ENCODE assay signal across 7 mouse cellular contexts in the genomic region with DNA sequence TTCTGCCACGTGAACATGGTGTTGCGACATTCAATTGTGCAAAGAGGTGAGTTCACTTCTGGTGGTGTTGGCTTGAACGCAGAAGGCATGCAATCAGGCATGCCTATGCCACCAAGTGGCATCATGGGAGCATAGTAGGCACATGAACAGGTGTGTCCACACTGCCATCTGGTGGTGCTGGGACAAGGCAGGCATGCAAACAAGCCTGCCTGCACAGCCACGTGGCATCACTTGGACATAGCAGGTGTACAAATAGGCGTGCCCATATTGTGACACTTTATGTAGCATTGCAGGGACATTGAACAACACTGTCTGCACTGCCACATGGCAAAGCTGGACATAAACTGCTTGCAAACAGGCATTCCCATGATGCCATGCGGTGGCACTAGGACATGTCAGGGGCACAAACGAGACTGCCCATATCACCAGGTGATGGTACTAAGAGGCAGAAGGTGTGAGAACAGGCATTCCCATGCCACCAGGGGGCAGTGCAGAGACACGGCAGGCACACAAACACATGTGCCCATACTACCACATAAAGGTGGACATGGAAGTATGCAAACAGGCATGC. TPM values are rescaled to one million over a fixed set of nuclear protein-coding genes. Genes with fewer than 3 reads are reported as not detected.
DNase-seq lines count a peak whose midpoint lies in the region; ATAC-seq and TF ChIP-seq lines count a peak whose summit lies in the region.

No protein-coding gene starts in this region.

- no peak overlapping the region for H3K4me3 ChIP-seq in ES-E14 (ENCODE audit: insufficient read depth in 1 of 2, low read depth in 1 of 2, low read length in 2 of 2, poor library complexity in 1 of 2, severe bottlenecking in 1 of 2)
- no peak overlapping the region for H3K4me3 ChIP-seq in left cerebral cortex, adult 2 months

- intact Hi-C loops in left cerebral cortex, adult 2 months (cut with DNase I): no loop called here

- no peak overlapping the region for H3K9ac ChIP-seq in ES-E14 (ENCODE audit: insufficient read depth, low read depth, low read length, poor library complexity, severe bottlenecking)

- peak; percentile 65 for DNase-seq in ES-E14 (ENCODE audit: low read depth, low spot score)
- peak; percentile 54 to 70 for DNase-seq in adrenal gland, adult 18-20 months (ENCODE audit: low spot score in 2 of 2)
- DNase-seq in embryo, embryonic 9.5 days (ENCODE audit: extremely low spot score): peak; percentile 62
- DNase-seq in left cerebral cortex, adult 2 months (ENCODE audit: extremely low spot score in 1 of 2, low spot score in 2 of 2): peak; percentile 56 to 59
- DNase-seq in right cerebral cortex, postnatal 36 days (ENCODE audit: low spot score in 2 of 2): peak; percentile 33 to 47

- H3K9me3 ChIP-seq in ES-E14 (ENCODE audit: control insufficient read depth, insufficient read depth, low read depth, low read length): no peaks in the 10 kb centered on the region

- no peak overlapping the region for H3K27ac ChIP-seq in ES-E14 (ENCODE audit: insufficient read depth, low read depth, low read length, poor library complexity, severe bottlenecking)
- no peak overlapping the region for H3K27ac ChIP-seq in left cerebral cortex, adult 2 months

- TF ChIP-seq CTCF in left cerebral cortex, adult 2 months (IDR thresholded peaks at IDR 0.05): peak; percentile 54

- no peaks in the 10 kb centered on the region for H3K36me3 ChIP-seq in ES-E14 (ENCODE audit: control insufficient read depth, insufficient read depth, low read length, poor library complexity, severe bottlenecking)

- in situ Hi-C loops in ES-E14 (cut with MboI; ENCODE audit: low sequenced_read_pairs in 2 of 2, unreplicated experiment in 2 of 2): loop anchor here in 1 of 2 experiments (25.0 kb wide), 1 partner anchor 483 kb away; a partner anchor contains a TSS

- ATAC-seq in hematopoietic stem cell, adult 5-6 weeks (replicated peaks in 1 of 2; ENCODE audit: insufficient read depth in 1 of 2, low FRiP score in 2 of 2, low TSS enrichment in 1 of 2, low read depth in 1 of 2, poor library complexity in 2 of 2, severe bottlenecking in 2 of 2): peak; percentile 49 to 68
- ATAC-seq in megakaryocyte-erythroid progenitor cell, adult 5-6 weeks (replicated peaks; ENCODE audit: low FRiP score, low TSS enrichment, poor library complexity, severe bottlenecking): peak; percentile 64

- H3K4me1 ChIP-seq in ES-E14 (ENCODE audit: control insufficient read depth in 2 of 2, insufficient read depth in 2 of 2, low read length in 2 of 2, poor library complexity in 1 of 2): peaks cover 0 to 2% of the 10 kb centered on the region in 2 experiments; a peak in 1 of 4 replicates

TF ChIP-seq in ES-E14, 5 proteins besides CTCF, POLR2A, EP300 and RAD21:
- TF ChIP-seq HCFC1 (IDR thresholded peaks at IDR 0.05; ENCODE audit: borderline replicate concordance, insufficient read depth, low read length) (no peak), ZNF384 (IDR thresholded peaks at IDR 0.05; ENCODE audit: low read depth, low read length) (no peak), MAFK (IDR thresholded peaks at IDR 0.05; ENCODE audit: insufficient read depth, low read depth, low read length) (no peak), ZC3H11A (IDR thresholded peaks at IDR 0.05; ENCODE audit: borderline replicate concordance, low read depth, low read length) (no peak), CHD2 (IDR thresholded peaks at IDR 0.05; ENCODE audit: low read depth, low read length) (no peak)

RNA-seq across cellular contexts. Expression of a gene that starts 27.8 kb away (rescaled TPM):
- total RNA-seq in ES-E14 (2012; rRNA removed): 73.4 and 104 TPM in 2 replicates
- 100 to 1,000 TPM in 1 of 2 experiments, 10 to 100 TPM in 1; 82.5 to 154 TPM for total RNA-seq in adrenal gland, adult 18-20 months (2021)
- 40.1 and 43.2 TPM in 2 replicates for total RNA-seq in hematopoietic stem cell, adult 5-6 weeks (2017)
- 10 to 100 TPM; 37.6 to 49.7 TPM for total RNA-seq in left cerebral cortex, adult 2 months (2021)
- total RNA-seq in megakaryocyte-erythroid progenitor cell, adult 5-6 weeks (2014; fragmentation: Nextera tagmentation): 4.2 and 8.6 TPM in 2 replicates
- total RNA-seq in megakaryocyte-erythroid progenitor cell, adult 5-6 weeks (2017): 13.4 and 15.8 TPM in 2 replicates
